Mouse (Mus musculus) WW6 (cell line): ENCODE results near the gene Nckap1l.
A peak's percentile ranks its signal among the peaks of the same experiment; 100 is the strongest.

Source experiments
- DNase-seq: peaks from one replicate; pipeline ENCODE4 v3.0.0-alpha.2; 2013; ENCODE audit warnings: low read depth, low spot score

Nckap1l gene

DNA sequence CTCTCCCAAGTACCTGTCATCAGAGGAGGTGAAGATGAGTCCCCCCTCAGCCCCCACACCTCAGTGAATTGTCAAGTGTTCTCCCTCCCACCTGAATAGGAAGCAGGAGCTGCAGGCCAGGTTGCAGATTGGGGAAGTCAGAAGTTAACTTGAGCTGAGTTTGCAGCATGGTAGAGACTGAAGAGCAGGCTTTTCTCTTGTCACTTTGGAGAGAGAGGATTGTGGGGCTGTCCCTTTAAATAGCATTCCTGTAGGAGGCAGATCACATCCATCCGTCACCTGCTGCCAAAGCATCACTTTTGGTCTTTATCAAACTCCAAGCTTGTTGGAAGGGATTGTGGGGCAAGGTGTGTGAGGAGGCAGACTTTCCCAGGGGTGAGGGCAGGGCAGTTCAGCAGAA is 47.1 kb downstream of the Nckap1l start:
- DNase-seq, result no peak

DNA sequence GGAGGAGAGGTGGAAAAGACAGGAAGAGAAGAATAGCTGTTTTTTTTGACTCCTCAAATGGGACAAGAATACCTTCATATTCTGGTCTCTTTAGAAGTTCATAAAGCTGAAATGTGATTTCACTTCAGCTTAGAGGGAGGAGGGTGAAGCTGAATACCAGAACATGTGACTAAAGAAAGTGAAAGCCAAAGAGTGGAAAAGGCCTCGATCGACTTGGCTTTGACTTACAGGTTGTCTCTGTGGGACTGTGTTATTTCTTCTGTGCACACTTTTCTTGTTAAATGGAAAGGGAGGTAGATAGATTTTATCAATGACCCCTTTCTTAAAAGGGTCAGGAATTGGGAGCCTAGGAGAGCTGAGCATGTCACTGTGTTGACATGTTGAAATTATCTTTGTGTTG is 47.6 kb downstream of the Nckap1l start:
- DNase-seq, result no peak

DNA sequence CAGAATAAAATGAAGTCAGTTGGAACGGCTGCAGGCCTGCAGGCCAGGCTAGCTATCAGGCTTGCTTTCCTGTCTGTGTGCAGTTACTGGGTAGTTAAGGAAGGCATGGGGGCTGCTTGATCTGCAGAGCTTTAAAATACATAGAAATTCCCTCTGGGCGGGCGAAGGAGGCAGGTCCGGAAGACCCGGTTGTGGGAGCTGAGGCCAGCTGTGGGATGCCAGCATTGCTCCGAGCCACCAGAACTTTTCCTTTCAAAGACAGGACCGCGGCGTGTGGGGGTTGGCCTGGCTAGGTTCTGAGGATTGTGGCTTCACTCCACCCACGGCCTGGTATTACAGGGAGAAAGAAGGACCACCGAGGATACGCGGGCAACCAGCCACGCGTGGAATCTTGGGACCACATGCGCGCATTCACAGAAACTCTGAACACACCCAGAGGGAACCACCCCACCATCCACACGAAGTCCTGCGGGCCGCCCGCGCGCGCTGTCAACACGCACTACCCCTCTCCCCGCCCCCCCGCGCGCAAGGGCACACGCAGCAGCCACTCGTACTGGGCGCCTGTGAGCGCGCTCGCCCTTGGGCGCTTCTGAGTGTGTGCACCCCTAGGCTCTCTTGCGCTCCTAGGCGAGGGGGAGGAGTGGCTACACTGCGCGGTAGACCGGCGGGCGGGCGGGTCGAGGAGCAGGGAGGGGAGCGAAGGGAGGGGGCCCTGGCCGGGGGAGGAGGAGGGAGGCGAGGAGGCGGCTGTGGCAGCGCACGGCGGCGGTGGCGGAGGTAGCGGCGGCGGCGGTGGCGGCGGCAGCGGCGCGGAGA is 49.0 kb downstream of the Nckap1l start, which contains the start of gene Pde1b:
Gene Pde1b (plus strand): TSS at position 600 of the 816 bp plus-strand sequence.
- no peak for DNase-seq

DNA sequence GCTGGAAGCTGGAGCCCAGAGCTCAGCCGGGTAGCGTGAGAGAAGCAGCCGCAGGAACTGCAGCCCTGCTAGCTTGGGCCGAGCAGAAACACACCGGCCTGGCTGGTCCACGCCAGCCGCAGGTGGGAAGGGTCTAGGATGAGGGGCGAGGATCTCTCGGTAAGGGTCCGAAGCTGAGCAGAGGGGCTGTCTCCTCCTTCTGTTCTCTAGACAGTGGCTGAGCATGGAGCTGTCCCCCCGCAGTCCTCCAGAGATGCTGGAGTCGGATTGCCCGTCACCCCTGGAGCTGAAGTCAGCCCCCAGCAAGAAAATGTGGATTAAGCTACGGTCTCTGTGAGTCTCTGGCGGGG is 49.6 kb downstream of the Nckap1l start:
- DNase-seq, result no peak

DNA sequence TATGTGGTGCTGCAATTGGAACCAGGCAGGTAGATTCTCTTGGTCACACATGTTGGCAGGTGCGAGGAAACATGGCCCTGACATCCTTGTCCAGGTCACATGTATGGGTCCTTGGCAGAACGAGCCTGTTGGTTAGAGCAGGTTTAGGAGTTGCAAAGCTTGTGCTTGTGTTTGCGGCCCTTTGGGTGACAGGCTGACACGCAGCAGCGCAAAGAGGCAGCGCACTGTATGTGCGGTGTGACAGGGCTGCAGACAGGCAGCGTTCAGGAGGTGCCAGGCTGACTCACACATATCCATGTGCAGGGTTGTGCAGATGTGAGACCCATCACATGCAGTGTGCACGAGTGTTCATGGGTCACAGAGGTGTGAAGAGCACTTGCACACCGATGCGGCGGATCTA is 50.1 kb downstream of the Nckap1l start:
- DNase-seq, result no peak

DNA sequence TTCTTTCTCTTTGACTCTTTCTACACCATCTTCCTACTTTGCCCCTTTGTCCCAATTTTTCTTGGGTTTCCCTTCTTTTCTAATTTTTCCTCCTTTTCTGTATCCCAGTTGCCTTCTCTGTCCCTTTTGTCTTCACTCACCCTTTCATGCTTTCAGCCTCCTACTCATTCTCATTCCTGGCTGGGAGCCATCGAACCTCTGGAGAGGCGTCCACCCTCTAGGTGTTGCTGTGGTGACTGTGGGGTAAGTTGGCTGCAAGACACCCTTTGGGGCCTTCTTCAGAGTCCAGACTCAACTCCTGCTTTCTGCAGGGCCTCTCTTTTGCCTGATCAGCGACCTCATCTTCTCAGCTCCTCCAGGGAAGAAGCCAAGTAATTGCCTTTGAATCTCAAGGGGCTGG is 55.7 kb downstream of the Nckap1l start:
- DNase-seq, result no peak

DNA sequence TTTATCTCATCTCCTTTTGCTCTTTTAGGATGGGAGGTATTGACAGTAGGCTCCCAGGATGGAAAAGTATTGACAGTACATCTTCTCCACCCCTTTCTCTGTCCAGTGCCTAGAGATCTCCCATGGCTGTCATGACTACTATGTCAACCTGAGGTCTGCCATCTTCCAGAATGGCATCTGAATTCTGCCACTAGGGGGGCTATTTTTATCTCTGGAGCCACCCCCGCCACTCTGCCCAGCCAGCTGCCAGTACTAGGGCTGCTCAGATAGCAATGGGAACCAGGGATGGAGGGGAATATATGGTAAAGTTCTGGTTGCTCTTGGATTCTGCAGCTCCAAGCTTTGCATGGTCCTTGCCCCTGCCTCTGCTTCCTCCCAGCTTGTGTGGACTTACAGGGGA is 58.1 kb downstream of the Nckap1l start:
- DNase-seq, result no peak

DNA sequence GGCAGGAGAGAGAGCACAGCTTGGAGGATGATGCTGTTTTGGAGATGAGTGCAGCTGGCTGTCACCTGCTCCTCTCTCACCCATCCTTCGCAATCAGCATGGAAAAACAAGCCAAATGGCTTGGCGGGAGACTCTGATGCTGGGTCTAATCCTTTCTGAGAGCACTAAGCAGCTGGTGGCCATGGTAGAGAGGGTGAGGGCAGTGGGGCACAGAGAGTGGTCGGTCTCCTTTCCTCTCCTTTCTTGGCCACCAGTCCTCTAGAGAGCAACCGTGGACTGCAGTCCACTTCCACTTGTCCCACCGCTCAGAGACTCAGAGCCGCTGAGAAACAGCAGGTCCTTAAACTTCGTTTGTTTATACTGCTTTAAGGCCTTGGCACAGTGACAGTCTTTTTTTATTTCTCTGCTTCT is 60.0 kb downstream of the Nckap1l start:
- DNase-seq, result no peak

DNA sequence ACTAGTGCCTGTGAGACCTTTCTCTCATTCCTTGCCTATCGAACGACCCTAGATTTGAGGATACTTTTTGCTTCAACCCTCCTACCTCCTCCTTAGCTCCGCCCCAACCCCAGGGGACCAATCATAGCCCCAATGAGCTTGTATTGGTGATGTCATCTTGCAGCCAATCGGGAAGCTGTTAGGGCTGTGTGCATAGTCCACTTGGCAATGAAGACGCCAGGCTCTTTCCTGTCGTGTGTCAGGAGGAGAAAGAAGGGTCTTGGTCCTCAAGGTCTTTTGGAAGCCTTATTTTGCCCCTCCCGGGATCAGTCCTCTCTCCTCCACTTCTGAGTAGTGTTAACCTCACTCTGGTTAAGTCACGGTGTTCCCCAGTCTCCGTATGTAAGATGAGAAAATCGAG is 60.5 kb downstream of the Nckap1l start:
- no peak for DNase-seq

DNA sequence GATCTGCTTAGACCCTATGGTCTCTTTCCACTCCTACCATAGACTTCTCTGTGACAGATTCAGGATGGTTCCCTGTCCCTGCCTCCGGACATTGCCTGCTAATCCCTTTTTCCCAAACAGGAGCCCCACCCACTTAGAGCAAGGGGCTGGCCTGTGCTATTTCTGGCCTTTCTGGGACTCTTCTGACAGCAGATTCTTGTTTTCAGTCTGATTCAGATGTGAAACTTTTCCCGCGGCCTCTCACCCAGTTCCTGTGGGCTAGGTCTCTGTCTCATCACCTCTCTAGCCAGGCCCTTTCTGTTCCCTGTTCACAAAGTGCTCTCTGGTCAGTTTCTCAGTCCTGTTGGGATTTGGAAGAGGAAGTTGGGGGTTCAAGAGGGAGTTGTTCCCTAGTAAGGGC is 61.3 kb downstream of the Nckap1l start:
- no peak for DNase-seq

DNA sequence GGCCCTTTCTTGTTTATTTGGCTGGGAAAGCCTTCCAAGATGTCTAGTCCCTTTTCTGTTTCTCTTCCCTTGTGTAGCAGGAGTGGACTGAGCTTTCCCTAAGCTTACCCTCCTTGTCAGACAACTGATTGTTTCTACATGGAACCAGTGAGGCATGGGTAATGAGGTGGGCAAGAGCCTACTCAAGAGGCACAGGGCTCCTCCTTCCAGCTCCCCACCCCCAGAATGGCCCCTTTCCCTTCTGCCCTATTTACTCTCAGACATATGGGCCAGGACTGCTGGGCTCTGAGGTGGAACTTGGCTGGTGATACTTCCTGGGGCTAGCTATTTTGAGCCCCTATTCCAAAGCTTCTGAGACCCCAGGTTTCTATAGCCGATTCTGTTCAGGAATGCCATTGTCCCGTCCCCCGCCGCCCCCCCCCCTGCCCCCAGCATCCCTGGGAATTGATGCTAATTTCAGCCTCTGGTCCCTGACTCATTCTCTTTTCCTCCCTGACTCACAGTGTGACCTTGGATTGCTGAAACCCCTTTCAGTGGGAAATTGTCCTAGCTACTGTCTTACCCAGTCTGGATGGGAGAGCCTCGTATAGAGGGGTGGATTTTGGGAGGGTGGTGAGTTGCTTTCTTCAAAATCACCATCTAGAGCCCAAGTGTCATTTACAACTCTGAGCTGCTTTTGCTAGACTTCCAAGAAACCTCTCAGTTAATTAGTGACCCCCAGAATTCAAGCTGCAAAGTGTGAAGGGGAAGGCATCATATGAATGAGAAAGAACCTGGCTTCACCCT is 65.2 kb downstream of the Nckap1l start:
- no peak for DNase-seq

DNA sequence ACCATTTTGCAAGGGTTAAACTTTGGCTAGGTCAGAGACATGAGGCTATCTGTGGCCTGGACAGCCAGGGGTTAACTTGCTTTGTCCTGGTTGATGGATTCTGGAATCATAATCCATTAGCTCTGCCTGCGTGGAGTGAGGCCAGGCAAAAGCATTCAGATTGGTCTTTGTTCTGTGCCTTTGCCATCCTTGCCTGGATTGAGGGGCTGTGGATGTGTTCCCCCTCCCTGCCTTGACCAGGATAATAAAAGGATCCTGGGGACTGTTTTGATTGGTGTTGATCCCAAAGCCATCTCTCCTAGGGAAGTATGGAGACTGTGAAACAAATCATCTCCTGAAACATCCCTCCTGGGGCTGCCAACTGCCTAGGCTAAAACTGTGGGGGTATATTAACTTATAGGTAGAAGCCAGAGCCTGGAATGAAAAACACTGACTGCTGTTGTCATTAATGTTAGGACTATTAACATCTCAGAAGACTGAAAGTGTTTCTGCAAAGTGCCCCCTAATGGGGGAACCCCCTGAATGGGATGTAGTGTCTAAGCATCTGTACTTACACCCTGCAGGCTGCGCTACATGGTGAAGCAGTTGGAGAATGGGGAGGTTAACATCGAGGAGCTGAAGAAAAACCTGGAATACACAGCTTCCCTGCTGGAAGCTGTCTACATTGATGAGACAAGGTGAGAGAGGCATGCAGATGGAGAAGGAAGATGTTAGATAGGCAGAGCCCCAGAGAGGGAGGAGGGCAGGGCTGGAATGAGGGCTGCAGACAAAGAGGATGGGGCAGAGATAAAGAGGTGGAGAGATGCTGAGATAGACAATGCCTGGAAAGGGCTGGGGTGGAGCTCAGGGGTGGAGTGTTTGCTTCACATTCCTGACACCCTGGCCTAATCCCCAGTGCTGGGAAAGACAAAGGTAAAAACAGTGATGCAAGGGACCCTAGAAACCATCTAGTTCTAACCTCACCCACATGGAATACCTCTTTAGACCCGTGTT is 66.1 kb downstream of the Nckap1l start:
- DNase-seq, result peak; percentile 66

DNA sequence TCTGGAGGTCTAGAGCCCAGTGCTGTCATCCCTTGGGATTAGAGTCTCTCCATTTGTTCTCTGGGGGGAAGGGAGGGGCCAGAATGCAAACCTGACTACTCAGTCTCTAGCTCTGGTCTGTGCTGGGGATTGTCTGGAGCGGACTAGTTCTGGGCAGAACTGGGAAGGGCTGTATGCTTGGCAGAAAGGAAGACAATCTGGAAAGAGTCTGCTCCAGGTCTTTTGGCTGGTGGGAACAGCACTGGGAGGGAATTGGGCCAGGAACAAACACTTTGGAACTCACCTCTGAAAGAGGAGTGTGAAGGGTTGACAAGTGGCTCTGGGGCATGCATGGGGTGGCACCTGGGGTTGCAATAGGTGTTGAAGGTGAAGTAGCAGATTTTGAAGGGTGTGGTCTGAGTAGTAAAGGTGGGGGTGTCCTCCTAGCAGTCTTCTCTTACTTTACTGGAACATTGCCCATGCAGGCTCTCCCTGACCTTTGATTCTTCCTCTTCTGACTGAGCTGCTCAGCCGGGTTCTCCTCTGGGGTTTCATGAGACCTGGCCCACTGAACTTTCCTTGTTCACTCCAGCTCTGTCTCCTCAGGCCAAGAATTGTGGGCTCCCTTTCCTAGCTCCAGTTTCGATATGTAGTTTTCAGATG is 69.0 kb downstream of the Nckap1l start:
- DNase-seq, result no peak

DNA sequence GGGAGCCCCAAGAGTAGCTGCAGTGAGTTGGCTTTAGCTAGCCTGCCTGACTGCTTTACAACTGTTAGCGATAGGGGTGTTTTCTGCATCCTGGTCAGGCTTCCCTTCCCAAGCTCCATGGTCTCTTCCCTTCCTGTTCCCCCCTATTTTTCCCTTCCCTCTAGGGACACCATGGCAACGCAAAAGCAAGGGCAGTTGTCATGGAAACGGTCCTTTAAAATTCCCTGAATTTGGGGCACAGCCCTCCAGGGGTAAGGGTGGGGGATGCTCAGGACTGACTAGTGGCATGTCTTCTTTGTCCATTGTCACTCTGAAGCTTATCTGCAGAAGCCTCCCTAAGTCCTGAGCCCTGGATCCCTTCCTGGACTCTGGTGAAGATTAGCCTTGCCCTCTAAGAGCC is 69.6 kb downstream of the Nckap1l start:
- no peak for DNase-seq

DNA sequence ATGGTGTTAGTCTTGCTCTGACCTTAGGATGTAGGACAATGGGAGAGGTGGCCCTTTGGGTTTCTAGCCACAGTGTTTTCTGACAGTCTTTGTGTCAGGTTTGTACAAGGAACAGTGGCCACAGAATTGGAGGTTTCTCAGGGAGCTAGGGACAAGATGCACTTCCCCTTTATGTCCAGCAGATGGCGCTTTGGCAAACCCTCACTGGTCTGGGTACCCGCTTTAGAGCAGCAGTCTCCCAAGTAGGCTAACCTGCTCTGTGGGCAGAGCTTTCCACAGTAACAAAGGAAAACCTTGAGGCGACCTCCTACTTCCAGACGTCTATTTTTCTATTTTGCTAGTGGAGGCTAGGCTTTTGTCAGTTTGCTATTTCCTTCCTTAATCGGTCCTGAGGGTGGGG is 76.8 kb downstream of the Nckap1l start:
- no peak for DNase-seq

DNA sequence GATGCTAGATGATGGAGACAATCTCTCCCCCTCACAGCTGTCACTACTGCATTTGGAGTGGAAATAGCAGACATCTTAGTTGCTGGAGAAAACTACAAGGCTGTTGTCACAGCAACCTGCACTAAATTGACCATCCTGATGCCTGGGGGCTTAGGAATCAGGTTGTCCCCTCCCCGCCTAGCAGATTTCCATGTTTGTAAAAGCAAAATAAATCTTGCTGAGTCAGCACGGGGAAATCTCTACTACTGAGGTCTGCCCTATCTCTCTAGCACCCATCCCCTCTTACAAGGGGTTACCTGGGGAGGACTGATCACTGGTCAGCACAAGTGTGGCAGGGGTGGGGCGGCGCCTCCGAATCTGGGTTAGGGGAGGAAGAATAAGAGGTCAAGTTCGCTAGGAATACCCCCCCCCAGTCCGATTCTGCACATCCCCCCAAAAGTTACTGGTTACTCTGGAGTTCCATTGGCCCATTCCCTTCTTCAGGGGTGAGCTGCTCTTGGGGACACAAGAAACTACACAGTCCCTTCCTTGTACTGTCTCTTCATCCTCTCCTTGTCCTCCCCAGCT is 80.5 kb downstream of the Nckap1l start:
- DNase-seq, result no peak

DNA sequence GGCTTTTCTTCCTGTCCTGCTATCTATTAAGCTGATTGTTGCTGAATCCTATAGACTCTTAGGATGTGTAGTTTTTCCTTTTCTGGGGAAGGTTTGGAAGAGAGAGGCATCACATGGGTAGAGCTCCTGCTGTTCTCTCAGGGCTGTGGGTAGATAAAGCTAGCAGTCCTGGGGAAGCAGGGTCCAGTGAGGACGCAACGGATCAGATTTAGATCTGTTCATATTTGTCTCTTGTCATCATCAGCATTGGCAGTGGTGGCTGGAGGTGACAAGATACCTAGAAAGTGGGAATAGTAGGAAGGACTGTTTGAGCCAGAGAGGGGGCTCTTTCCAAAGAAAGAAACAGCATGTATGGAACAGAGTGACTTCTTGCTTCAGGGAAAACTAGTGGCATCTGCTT is 81.4 kb downstream of the Nckap1l start:
- DNase-seq, result no peak

DNA sequence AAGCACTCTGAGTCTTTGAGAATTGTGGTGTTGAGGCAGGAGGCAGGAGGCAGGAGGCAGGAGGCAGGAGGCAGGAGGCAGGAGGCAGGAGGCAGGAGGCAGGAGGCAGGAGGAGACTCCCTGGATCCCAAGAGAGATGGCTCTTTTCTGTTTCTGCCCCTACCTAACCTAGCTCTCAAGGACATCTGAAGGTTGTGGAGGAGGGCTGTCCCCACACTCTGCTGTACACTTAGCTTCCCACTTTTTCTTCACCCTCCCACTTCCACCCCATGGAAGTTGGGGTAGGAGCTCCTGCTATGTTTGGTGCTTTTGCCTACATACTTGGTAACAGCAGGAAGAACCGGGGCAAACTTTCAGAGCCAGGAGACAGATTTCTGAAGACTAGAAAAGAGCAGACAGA is 82.2 kb downstream of the Nckap1l start:
- no peak for DNase-seq

DNA sequence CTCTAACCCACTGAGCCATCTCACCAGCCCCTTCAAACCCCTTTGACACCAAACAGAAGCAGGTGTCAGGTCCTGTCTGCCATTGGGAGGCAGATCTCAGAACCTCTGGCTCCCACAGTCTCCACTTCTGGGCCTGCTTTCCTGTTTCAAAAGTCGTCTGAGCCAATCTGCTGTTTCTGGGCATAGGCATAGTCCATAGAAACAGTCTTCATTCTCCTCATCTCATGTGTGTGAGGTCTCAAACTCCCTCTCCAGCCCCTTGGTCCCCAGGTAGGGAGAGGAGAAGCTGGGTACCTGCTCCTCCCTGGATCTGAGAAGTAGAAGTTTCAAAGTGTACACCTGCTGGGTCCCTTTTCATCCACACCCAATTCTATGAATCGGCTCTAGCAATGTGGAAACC is 82.9 kb downstream of the Nckap1l start:
- DNase-seq, result no peak

DNA sequence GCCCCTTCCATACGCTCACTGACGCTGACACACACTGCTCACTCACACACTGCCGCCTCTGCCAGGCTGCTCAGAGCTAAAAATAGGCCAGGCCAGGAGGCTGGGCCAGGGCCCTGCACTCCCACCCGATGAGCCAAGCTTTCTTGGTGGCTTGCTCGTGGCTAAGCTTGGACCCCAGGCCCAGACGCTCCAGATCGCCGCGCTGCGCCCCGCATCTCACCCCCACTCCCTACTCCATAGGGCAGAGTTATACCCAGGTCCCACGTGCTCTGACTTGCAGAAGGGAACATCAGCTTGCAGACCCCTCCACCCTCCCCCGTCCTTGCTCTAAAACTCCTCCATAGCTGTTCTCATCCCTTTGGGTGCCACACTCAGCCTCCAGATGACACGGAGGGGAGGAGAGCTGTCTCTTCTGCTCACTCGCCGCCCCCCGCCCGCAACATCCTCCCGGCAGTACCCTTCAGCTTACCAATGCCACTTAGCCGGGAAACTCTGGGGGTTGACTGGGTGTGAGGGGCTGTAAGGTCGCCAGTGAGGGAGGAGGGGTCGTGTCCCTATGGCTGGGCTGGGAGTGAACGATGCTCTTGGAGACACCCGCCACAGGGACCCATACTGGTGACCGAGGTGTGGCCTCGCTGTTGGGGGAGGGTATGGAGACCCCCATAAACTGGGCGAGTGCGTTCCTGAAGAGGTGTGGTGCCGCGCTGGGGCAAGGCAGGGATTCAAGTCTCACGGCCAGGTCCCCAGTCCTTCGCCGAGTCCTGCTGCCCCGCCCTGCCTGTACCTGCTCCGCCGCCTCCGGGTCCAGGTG is 83.6 kb downstream of the Nckap1l start:
- no peak for DNase-seq
